In genomic region chr7:79798606-79799005, GRCm38 (mm10) we compare ENCODE assay signal across 24 mouse cellular contexts. TPM values are rescaled to one million over a fixed set of nuclear protein-coding genes. Genes with fewer than 3 reads are reported as not detected.
A peak's percentile ranks its signal among the peaks of the same experiment; 100 is the strongest.
DNase-seq lines count a peak whose midpoint lies in the region; ATAC-seq and TF ChIP-seq lines count a peak whose summit lies in the region.
"Had no signal": no experiment of that assay in that cellular context is flagged by ENCODE, and none has a peak within 500 bp of the region (broad histone marks: within the 10 kb centered on the region; RNA-seq: fewer than 3 reads in every experiment).

No protein-coding gene starts in this region.

- H3K27ac ChIP-seq in forebrain, embryonic 12.5 days = no peak overlapping the region
- no peak overlapping the region for H3K27ac ChIP-seq in forebrain, postnatal 0 days (ENCODE audit: low read depth, low read length)
- no peak overlapping the region for H3K27ac ChIP-seq in midbrain, embryonic 12.5 days (replicated peaks)
- no peak overlapping the region for H3K27ac ChIP-seq in midbrain, embryonic 11.5 days (ENCODE audit: low read depth, low read length)
- no peak overlapping the region for H3K27ac ChIP-seq in embryonic facial prominence, embryonic 11.5 days (replicated peaks; ENCODE audit: low read depth, low read length)
- no peak overlapping the region for H3K27ac ChIP-seq in layer of hippocampus, adult 2 months
- H3K27ac ChIP-seq: hindbrain, embryonic 10.5 days; kidney, postnatal 0 days; limb, embryonic 10.5 days; limb, embryonic 15.5 days; liver, embryonic 13.5 days; macrophage; midbrain, embryonic 15.5 days; neural tube, embryonic 15.5 days had no signal

- DNase-seq in forebrain, postnatal 0 days = no peak
- no peak for DNase-seq in midbrain, embryonic 11.5 days (ENCODE audit: low spot score, missing footprints)
- peak; percentile 52 for DNase-seq in embryonic facial prominence, embryonic 11.5 days (ENCODE audit: low spot score)
- no peak for DNase-seq in right cerebral cortex, adult 18-20 months
- no peak for DNase-seq in layer of hippocampus, adult 2 months (ENCODE audit: low spot score in 2 of 2)

- no peaks in the 10 kb centered on the region for H3K4me1 ChIP-seq in forebrain, embryonic 12.5 days
- no peaks in the 10 kb centered on the region for H3K4me1 ChIP-seq in forebrain, postnatal 0 days (ENCODE audit: insufficient read depth)
- H3K4me1 ChIP-seq in midbrain, embryonic 12.5 days = peaks cover 3% of the 10 kb centered on the region; the same call in 1 of the 2 replicates
- H3K4me1 ChIP-seq in midbrain, embryonic 11.5 days (ENCODE audit: control insufficient read depth, insufficient read depth, low read length) = peaks cover 2% of the 10 kb centered on the region; the same call in 1 of the 2 replicates
- H3K4me1 ChIP-seq in embryonic facial prominence, embryonic 11.5 days (ENCODE audit: control insufficient read depth, insufficient read depth, low read length) = no peaks in the 10 kb centered on the region; the same call in 1 of the 2 replicates
- H3K4me1 ChIP-seq: liver, embryonic 13.5 days; midbrain, embryonic 15.5 days; neural tube, embryonic 15.5 days had no signal

- TF ChIP-seq CTCF in forebrain, postnatal 0 days (IDR thresholded peaks at IDR 0.05; ENCODE audit: low read depth) = no peak
- TF ChIP-seq CTCF in layer of hippocampus, adult 2 months (conservative IDR thresholded peaks at IDR 0.05) = no peak

- H3K27me3 ChIP-seq in forebrain, embryonic 12.5 days = peaks cover 37% of the 10 kb centered on the region
- peaks cover 7% of the 10 kb centered on the region; the same call in 1 of the 2 replicates for H3K27me3 ChIP-seq in forebrain, postnatal 0 days (ENCODE audit: insufficient read depth, low read length)
- peaks cover 49% of the 10 kb centered on the region for H3K27me3 ChIP-seq in midbrain, embryonic 12.5 days
- H3K27me3 ChIP-seq in midbrain, embryonic 11.5 days (ENCODE audit: control insufficient read depth, insufficient read depth, low read length) = peaks cover 10% of the 10 kb centered on the region
- peaks cover 7% of the 10 kb centered on the region for H3K27me3 ChIP-seq in embryonic facial prominence, embryonic 11.5 days (ENCODE audit: control insufficient read depth, insufficient read depth, low read length)

- peak overlapping the region; percentile 0; the same call in 1 of the 2 replicates for H3K9ac ChIP-seq in forebrain, embryonic 12.5 days
- H3K9ac ChIP-seq in forebrain, postnatal 0 days = no peak overlapping the region
- H3K9ac ChIP-seq in midbrain, embryonic 12.5 days (replicated peaks) = 0 out of 2 replicates have a peak overlapping the region, but pooled peaks have one; percentile 28
- no peak overlapping the region for H3K9ac ChIP-seq in midbrain, embryonic 11.5 days (ENCODE audit: low read length)
- no peak overlapping the region; the same call in 1 of the 2 replicates for H3K9ac ChIP-seq in embryonic facial prominence, embryonic 11.5 days (replicated peaks; ENCODE audit: low read length)
- H3K9ac ChIP-seq: limb, embryonic 15.5 days; liver, embryonic 13.5 days; midbrain, embryonic 15.5 days; neural tube, embryonic 15.5 days had no signal

- ATAC-seq in forebrain, embryonic 12.5 days (ENCODE audit: low FRiP score) = no peak
- no peak for ATAC-seq in forebrain, postnatal 0 days
- no peak for ATAC-seq in midbrain, embryonic 12.5 days (ENCODE audit: low FRiP score, low read depth)
- no peak for ATAC-seq in midbrain, embryonic 11.5 days (ENCODE audit: low FRiP score)
- ATAC-seq in embryonic facial prominence, embryonic 11.5 days (replicated peaks; ENCODE audit: insufficient number of reproducible peaks, low FRiP score, low TSS enrichment, low read depth) = no peak
- ATAC-seq: midbrain, embryonic 15.5 days had no signal

- H3K4me2 ChIP-seq in forebrain, embryonic 12.5 days = no peak overlapping the region
- H3K4me2 ChIP-seq in forebrain, postnatal 0 days (ENCODE audit: low read depth) = no peak overlapping the region
- H3K4me2 ChIP-seq in midbrain, embryonic 12.5 days (replicated peaks) = no peak overlapping the region
- H3K4me2 ChIP-seq in midbrain, embryonic 11.5 days = no peak overlapping the region
- no peak overlapping the region for H3K4me2 ChIP-seq in embryonic facial prominence, embryonic 11.5 days (ENCODE audit: low read depth, low read length)
- H3K4me2 ChIP-seq: limb, embryonic 15.5 days; liver, embryonic 13.5 days; midbrain, embryonic 15.5 days; neural tube, embryonic 15.5 days had no signal

- H3K4me3 ChIP-seq in forebrain, embryonic 12.5 days (replicated peaks) = no peak overlapping the region
- H3K4me3 ChIP-seq in forebrain, postnatal 0 days (ENCODE audit: low read depth, low read length) = no peak overlapping the region
- H3K4me3 ChIP-seq in midbrain, embryonic 12.5 days = no peak overlapping the region
- H3K4me3 ChIP-seq in midbrain, embryonic 11.5 days (ENCODE audit: low read depth, low read length) = no peak overlapping the region
- no peak overlapping the region for H3K4me3 ChIP-seq in embryonic facial prominence, embryonic 11.5 days (ENCODE audit: low read depth, low read length)
- no peak overlapping the region for H3K4me3 ChIP-seq in layer of hippocampus, adult 2 months
- H3K4me3 ChIP-seq: hindbrain, embryonic 10.5 days; limb, embryonic 10.5 days; limb, embryonic 15.5 days; liver, embryonic 13.5 days; midbrain, embryonic 15.5 days; neural tube, embryonic 15.5 days had no signal

- 33% methylated on average over 5 of the region's 5 CpGs for WGBS in forebrain, embryonic 12.5 days
- WGBS in forebrain, postnatal 0 days = 28% methylated on average over 5 of the region's 5 CpGs
- 25% methylated on average over 5 of the region's 5 CpGs for WGBS in midbrain, embryonic 12.5 days
- WGBS in midbrain, embryonic 11.5 days = 20% methylated on average over 5 of the region's 5 CpGs
- WGBS in embryonic facial prominence, embryonic 11.5 days = 17% methylated on average over 5 of the region's 5 CpGs

- no peaks in the 10 kb centered on the region for H3K9me3 ChIP-seq in forebrain, embryonic 12.5 days
- no peaks in the 10 kb centered on the region for H3K9me3 ChIP-seq in forebrain, postnatal 0 days (ENCODE audit: low read length)
- no peaks in the 10 kb centered on the region for H3K9me3 ChIP-seq in midbrain, embryonic 12.5 days
- no peaks in the 10 kb centered on the region for H3K9me3 ChIP-seq in midbrain, embryonic 11.5 days (ENCODE audit: control insufficient read depth, low read length)
- H3K9me3 ChIP-seq in embryonic facial prominence, embryonic 11.5 days (replicated peaks; ENCODE audit: control insufficient read depth, low read length) = no peaks in the 10 kb centered on the region
- H3K9me3 ChIP-seq: hindbrain, embryonic 10.5 days; limb, embryonic 10.5 days; limb, embryonic 15.5 days; liver, embryonic 13.5 days; midbrain, embryonic 15.5 days; neural tube, embryonic 15.5 days had no signal

- H3K36me3 ChIP-seq in forebrain, embryonic 12.5 days (replicated peaks) = no peaks in the 10 kb centered on the region
- no peaks in the 10 kb centered on the region for H3K36me3 ChIP-seq in forebrain, postnatal 0 days (ENCODE audit: insufficient read depth)
- no peaks in the 10 kb centered on the region for H3K36me3 ChIP-seq in midbrain, embryonic 12.5 days
- no peaks in the 10 kb centered on the region for H3K36me3 ChIP-seq in midbrain, embryonic 11.5 days (ENCODE audit: control insufficient read depth, insufficient read depth, low read length)
- H3K36me3 ChIP-seq in embryonic facial prominence, embryonic 11.5 days (replicated peaks; ENCODE audit: control insufficient read depth, insufficient read depth, low read depth, low read length) = no peaks in the 10 kb centered on the region
- H3K36me3 ChIP-seq: hindbrain, embryonic 10.5 days; limb, embryonic 10.5 days; limb, embryonic 15.5 days; liver, embryonic 13.5 days; midbrain, embryonic 15.5 days; neural tube, embryonic 15.5 days had no signal

RNA-seq across cellular contexts. Expression of gene Mesp1, which starts 5.0 kb away (rescaled TPM):
- polyA plus RNA-seq in forebrain, embryonic 12.5 days (2016; fragmentation: Nextera tagmentation; extraction: Ambion mirVana) = not detected in 2 replicates
- 0.23 and 1.6 TPM in 2 replicates for total RNA-seq in forebrain, postnatal 0 days (2014; rRNA removed)
- polyA plus RNA-seq in forebrain, postnatal 0 days (2015; fragmentation: Nextera tagmentation; extraction: Ambion mirVana) = 0.77 and 1.1 TPM in 2 replicates
- polyA plus RNA-seq in midbrain, embryonic 12.5 days (2016; fragmentation: Nextera tagmentation; extraction: Ambion mirVana) = not detected in 2 replicates
- polyA plus RNA-seq in midbrain, embryonic 11.5 days (2014; fragmentation: Nextera tagmentation; extraction: Ambion mirVana) = not detected in 2 replicates
- polyA plus RNA-seq in embryonic facial prominence, embryonic 11.5 days (2014; fragmentation: Nextera tagmentation; extraction: Ambion mirVana) = 0.17 TPM in 1 of 2 replicates, not detected in the other
- total RNA-seq in layer of hippocampus, adult 2 months (2021) = under 1 TPM in 1 of 2 experiments, not detected in 1; 0.64 TPM
- total RNA-seq: adrenal gland, adult 8-10 months; gastrocnemius, postnatal 14 days; granulocyte monocyte progenitor cell, adult 5-6 weeks; heart, postnatal 14 days; megakaryocyte-erythroid progenitor cell, adult 5-6 weeks had no signal
- polyA plus RNA-seq: CD4-positive, CD25-positive, alpha-beta regulatory T cell, adult 4 months; cerebellum, adult 2 months; heart, embryonic 14.5 days; hindbrain, embryonic 10.5 days; limb, embryonic 10.5 days; liver, embryonic 13.5 days; macrophage; midbrain, embryonic 15.5 days; neural tube, embryonic 15.5 days; stomach, embryonic 14.5 days had no signal

RNA-seq across cellular contexts. Expression of gene Mesp2, which starts 11.9 kb away (rescaled TPM):
- 0.46 and 0.75 TPM in 2 replicates for polyA plus RNA-seq in forebrain, embryonic 12.5 days (2016; fragmentation: Nextera tagmentation; extraction: Ambion mirVana)
- 0.77 and 1.00 TPM in 2 replicates for total RNA-seq in forebrain, postnatal 0 days (2014; rRNA removed)
- 2.1 TPM in 2 replicates for polyA plus RNA-seq in forebrain, postnatal 0 days (2015; fragmentation: Nextera tagmentation; extraction: Ambion mirVana)
- 0.20 and 0.46 TPM in 2 replicates for polyA plus RNA-seq in midbrain, embryonic 12.5 days (2016; fragmentation: Nextera tagmentation; extraction: Ambion mirVana)
- 0.40 TPM in 2 replicates for polyA plus RNA-seq in midbrain, embryonic 11.5 days (2014; fragmentation: Nextera tagmentation; extraction: Ambion mirVana)
- 0.53 TPM in 1 of 2 replicates, not detected in the other for polyA plus RNA-seq in embryonic facial prominence, embryonic 11.5 days (2014; fragmentation: Nextera tagmentation; extraction: Ambion mirVana)
- 1 to 10 TPM; 1.4 to 2.1 TPM for total RNA-seq in layer of hippocampus, adult 2 months (2021)
- total RNA-seq: gastrocnemius, postnatal 14 days; granulocyte monocyte progenitor cell, adult 5-6 weeks had no signal
- polyA plus RNA-seq: macrophage had no signal

RNA-seq across cellular contexts. Expression of gene Wdr93, which starts 55.6 kb away (rescaled TPM):
- polyA plus RNA-seq in forebrain, embryonic 12.5 days (2016; fragmentation: Nextera tagmentation; extraction: Ambion mirVana) = 0.14 and 0.24 TPM in 2 replicates
- 0.46 and 0.86 TPM in 2 replicates for total RNA-seq in forebrain, postnatal 0 days (2014; rRNA removed)
- 0.29 and 0.81 TPM in 2 replicates for polyA plus RNA-seq in forebrain, postnatal 0 days (2015; fragmentation: Nextera tagmentation; extraction: Ambion mirVana)
- 0.13 and 0.34 TPM in 2 replicates for polyA plus RNA-seq in midbrain, embryonic 12.5 days (2016; fragmentation: Nextera tagmentation; extraction: Ambion mirVana)
- polyA plus RNA-seq in midbrain, embryonic 11.5 days (2014; fragmentation: Nextera tagmentation; extraction: Ambion mirVana) = 0.33 and 0.39 TPM in 2 replicates
- polyA plus RNA-seq in embryonic facial prominence, embryonic 11.5 days (2014; fragmentation: Nextera tagmentation; extraction: Ambion mirVana) = 0.21 and 0.42 TPM in 2 replicates
- total RNA-seq in layer of hippocampus, adult 2 months (2021) = under 1 TPM in 1 of 2 experiments, not detected in 1; 0.36 TPM
- total RNA-seq: gastrocnemius, postnatal 14 days; granulocyte monocyte progenitor cell, adult 5-6 weeks; megakaryocyte-erythroid progenitor cell, adult 5-6 weeks had no signal
- polyA plus RNA-seq: limb, embryonic 15.5 days had no signal

RNA-seq across cellular contexts. Expression of gene Pex11a, which starts 55.7 kb away (rescaled TPM):
- polyA plus RNA-seq in forebrain, embryonic 12.5 days (2016; fragmentation: Nextera tagmentation; extraction: Ambion mirVana) = 9.4 and 9.5 TPM in 2 replicates
- total RNA-seq in forebrain, postnatal 0 days (2014; rRNA removed) = 1.3 and 2.1 TPM in 2 replicates
- 16.9 and 17.3 TPM in 2 replicates for polyA plus RNA-seq in forebrain, postnatal 0 days (2015; fragmentation: Nextera tagmentation; extraction: Ambion mirVana)
- 8.1 and 8.8 TPM in 2 replicates for polyA plus RNA-seq in midbrain, embryonic 12.5 days (2016; fragmentation: Nextera tagmentation; extraction: Ambion mirVana)
- 8.4 TPM in 2 replicates for polyA plus RNA-seq in midbrain, embryonic 11.5 days (2014; fragmentation: Nextera tagmentation; extraction: Ambion mirVana)
- 7.1 and 8.3 TPM in 2 replicates for polyA plus RNA-seq in embryonic facial prominence, embryonic 11.5 days (2014; fragmentation: Nextera tagmentation; extraction: Ambion mirVana)
- 10 to 100 TPM; 12.1 to 13.2 TPM for total RNA-seq in layer of hippocampus, adult 2 months (2021)

Comparison
In these comparisons a context has a peak if more than half of its experiments do, and no peak if none do; other contexts are left out.
1. H3K9ac ChIP-seq: peak in forebrain, embryonic 12.5 days (single experiment) and midbrain, embryonic 12.5 days (single experiment); none in forebrain, postnatal 0 days (single experiment), midbrain, embryonic 11.5 days (single experiment) and embryonic facial prominence, embryonic 11.5 days (single experiment).